30 mouse cellular contexts compared by ENCODE assay signal in genomic region chr13:43987338-43987737, GRCm38 (mm10).
DNase-seq lines count a peak whose midpoint lies in the region; ATAC-seq and TF ChIP-seq lines count a peak whose summit lies in the region.
"Had no signal": no experiment of that assay in that cellular context is flagged by ENCODE, and none has a peak within 500 bp of the region (broad histone marks: within the 10 kb centered on the region; RNA-seq: fewer than 3 reads in every experiment).

No protein-coding gene starts in this region.

- no peak overlapping the region for H3K4me3 ChIP-seq in forebrain, embryonic 12.5 days (replicated peaks)
- H3K4me3 ChIP-seq in forebrain, embryonic 16.5 days (replicated peaks; ENCODE audit: low read length), result no peak overlapping the region
- no peak overlapping the region for H3K4me3 ChIP-seq in hindbrain, embryonic 11.5 days (ENCODE audit: low read depth, low read length)
- no peak overlapping the region for H3K4me3 ChIP-seq in hindbrain, embryonic 12.5 days
- no peak overlapping the region for H3K4me3 ChIP-seq in midbrain, embryonic 14.5 days (replicated peaks; ENCODE audit: low read depth, low read length)
- H3K4me3 ChIP-seq in midbrain, postnatal 0 days (ENCODE audit: low read depth, low read length), result no peak overlapping the region
- H3K4me3 ChIP-seq: embryonic facial prominence, embryonic 13.5 days; erythroblast, embryonic 14.5 days; gastrocnemius, adult 2 months; heart, adult 2 months; hindbrain, embryonic 15.5 days; intestine, embryonic 15.5 days; layer of hippocampus, adult 2 months; midbrain, embryonic 12.5 days had no signal

- TF ChIP-seq CTCF in midbrain, postnatal 0 days (IDR thresholded peaks at IDR 0.05), result no peak

- DNase-seq in hindbrain, embryonic 11.5 days (ENCODE audit: low spot score), result peak; percentile 23
- DNase-seq in midbrain, embryonic 14.5 days, result peak; percentile 12
- DNase-seq in midbrain, postnatal 0 days (ENCODE audit: low spot score), result no peak
- DNase-seq in retina, postnatal 1 day, result peak; percentile 45
- no peak for DNase-seq in frontal cortex, postnatal 14 days (ENCODE audit: low spot score in 2 of 2)
- DNase-seq: adrenal gland, postnatal 14 days; cerebellum, adult 11-12 months; cerebellum, adult 9-11 months; embryo, embryonic 11 days; gastrocnemius, adult 2 months; gastrocnemius, postnatal 36 days; heart, adult 2 months; heart, postnatal 14 days; kidney, adult 2 months; kidney, postnatal 36 days; left cerebral cortex, postnatal 4 days; liver; lung, embryonic 14.5 days; lung, postnatal 14 days; thymus, postnatal 4 days had no signal

- 8% methylated on average over 6 of the region's 6 CpGs for WGBS in forebrain, embryonic 12.5 days
- WGBS in forebrain, embryonic 16.5 days, result 11% methylated on average over 6 of the region's 6 CpGs
- 21% methylated on average over 6 of the region's 6 CpGs for WGBS in hindbrain, embryonic 11.5 days
- WGBS in hindbrain, embryonic 12.5 days, result 8% methylated on average over 6 of the region's 6 CpGs
- 7% methylated on average over 6 of the region's 6 CpGs for WGBS in midbrain, embryonic 14.5 days
- WGBS in midbrain, postnatal 0 days, result 25% methylated on average over 6 of the region's 6 CpGs

- no peak for ATAC-seq in forebrain, embryonic 12.5 days (ENCODE audit: low FRiP score)
- no peak for ATAC-seq in forebrain, embryonic 16.5 days
- ATAC-seq in hindbrain, embryonic 11.5 days (ENCODE audit: low FRiP score), result no peak
- no peak for ATAC-seq in hindbrain, embryonic 12.5 days (ENCODE audit: low FRiP score)
- ATAC-seq in midbrain, embryonic 14.5 days (ENCODE audit: low FRiP score, low TSS enrichment), result no peak
- ATAC-seq in midbrain, postnatal 0 days (ENCODE audit: low FRiP score), result no peak
- ATAC-seq: intestine, embryonic 15.5 days had no signal

- no peak overlapping the region for H3K4me2 ChIP-seq in forebrain, embryonic 12.5 days
- H3K4me2 ChIP-seq in forebrain, embryonic 16.5 days (ENCODE audit: low read length), result no peak overlapping the region
- H3K4me2 ChIP-seq in hindbrain, embryonic 11.5 days (replicated peaks; ENCODE audit: low read depth, low read length), result no peak overlapping the region
- H3K4me2 ChIP-seq in hindbrain, embryonic 12.5 days (replicated peaks), result no peak overlapping the region
- H3K4me2 ChIP-seq in midbrain, embryonic 14.5 days (ENCODE audit: low read length), result no peak overlapping the region
- H3K4me2 ChIP-seq in midbrain, postnatal 0 days (ENCODE audit: low read depth, low read length, poor library complexity, severe bottlenecking), result no peak overlapping the region
- H3K4me2 ChIP-seq: embryonic facial prominence, embryonic 13.5 days; hindbrain, embryonic 15.5 days; intestine, embryonic 15.5 days; lung, embryonic 14.5 days; midbrain, embryonic 12.5 days had no signal

- H3K9ac ChIP-seq in forebrain, embryonic 12.5 days, result no peak overlapping the region
- H3K9ac ChIP-seq in forebrain, embryonic 16.5 days (replicated peaks; ENCODE audit: low read depth, low read length), result no peak overlapping the region
- H3K9ac ChIP-seq in hindbrain, embryonic 11.5 days (ENCODE audit: low read depth, low read length), result no peak overlapping the region
- no peak overlapping the region for H3K9ac ChIP-seq in hindbrain, embryonic 12.5 days
- no peak overlapping the region for H3K9ac ChIP-seq in midbrain, embryonic 14.5 days (replicated peaks; ENCODE audit: low read length)
- H3K9ac ChIP-seq in midbrain, postnatal 0 days (replicated peaks; ENCODE audit: low read length, poor library complexity, severe bottlenecking), result no peak overlapping the region
- H3K9ac ChIP-seq: embryonic facial prominence, embryonic 13.5 days; hindbrain, embryonic 15.5 days; intestine, embryonic 15.5 days; liver, embryonic 14.5 days; lung, embryonic 14.5 days; midbrain, embryonic 12.5 days had no signal

- H3K27ac ChIP-seq in forebrain, embryonic 12.5 days, result peak overlapping the region; percentile 50; the same call in 1 of the 2 replicates
- H3K27ac ChIP-seq in forebrain, embryonic 16.5 days (ENCODE audit: low read length), result no peak overlapping the region
- no peak overlapping the region for H3K27ac ChIP-seq in hindbrain, embryonic 11.5 days (ENCODE audit: low read depth, low read length)
- H3K27ac ChIP-seq in hindbrain, embryonic 12.5 days, result no peak overlapping the region
- no peak overlapping the region for H3K27ac ChIP-seq in midbrain, embryonic 14.5 days (replicated peaks; ENCODE audit: low read depth, low read length)
- H3K27ac ChIP-seq in midbrain, postnatal 0 days (ENCODE audit: low read depth, low read length), result no peak overlapping the region
- H3K27ac ChIP-seq: embryonic facial prominence, embryonic 13.5 days; gastrocnemius, adult 2 months; heart, adult 2 months; hindbrain, embryonic 15.5 days; intestine, embryonic 15.5 days; layer of hippocampus, adult 2 months; liver, embryonic 14.5 days; midbrain, embryonic 12.5 days had no signal

- no peaks in the 10 kb centered on the region for H3K27me3 ChIP-seq in forebrain, embryonic 12.5 days
- no peaks in the 10 kb centered on the region for H3K27me3 ChIP-seq in forebrain, embryonic 16.5 days (replicated peaks; ENCODE audit: control insufficient read depth, insufficient read depth, low read length)
- H3K27me3 ChIP-seq in hindbrain, embryonic 11.5 days (ENCODE audit: control insufficient read depth, insufficient read depth, low read length), result no peaks in the 10 kb centered on the region
- H3K27me3 ChIP-seq in hindbrain, embryonic 12.5 days, result peaks cover 7% of the 10 kb centered on the region
- no peaks in the 10 kb centered on the region for H3K27me3 ChIP-seq in midbrain, embryonic 14.5 days (ENCODE audit: control insufficient read depth, insufficient read depth, low read length)
- H3K27me3 ChIP-seq in midbrain, postnatal 0 days (ENCODE audit: insufficient read depth, low read length), result no peaks in the 10 kb centered on the region
- H3K27me3 ChIP-seq: embryonic facial prominence, embryonic 13.5 days; hindbrain, embryonic 15.5 days; intestine, embryonic 15.5 days had no signal

- peaks cover 28% of the 10 kb centered on the region for H3K4me1 ChIP-seq in forebrain, embryonic 12.5 days
- H3K4me1 ChIP-seq in forebrain, embryonic 16.5 days (replicated peaks; ENCODE audit: control insufficient read depth, insufficient read depth, low read length), result peaks cover 17% of the 10 kb centered on the region
- 0 out of 2 replicates have a peak, but pooled peaks cover 3% of the 10 kb centered on the region for H3K4me1 ChIP-seq in hindbrain, embryonic 11.5 days (replicated peaks; ENCODE audit: control insufficient read depth, insufficient read depth, low read length)
- peaks cover 21% of the 10 kb centered on the region for H3K4me1 ChIP-seq in hindbrain, embryonic 12.5 days
- H3K4me1 ChIP-seq in midbrain, embryonic 14.5 days (ENCODE audit: control insufficient read depth, insufficient read depth, low read length), result peaks cover 17% of the 10 kb centered on the region
- H3K4me1 ChIP-seq in midbrain, postnatal 0 days (ENCODE audit: insufficient read depth, low read length), result no peaks in the 10 kb centered on the region

- no peaks in the 10 kb centered on the region for H3K36me3 ChIP-seq in forebrain, embryonic 12.5 days (replicated peaks)
- H3K36me3 ChIP-seq in forebrain, embryonic 16.5 days (ENCODE audit: control insufficient read depth, insufficient read depth), result no peaks in the 10 kb centered on the region
- H3K36me3 ChIP-seq in hindbrain, embryonic 11.5 days (ENCODE audit: control insufficient read depth, insufficient read depth, low read length), result no peaks in the 10 kb centered on the region
- no peaks in the 10 kb centered on the region for H3K36me3 ChIP-seq in hindbrain, embryonic 12.5 days
- no peaks in the 10 kb centered on the region for H3K36me3 ChIP-seq in midbrain, embryonic 14.5 days (ENCODE audit: control insufficient read depth, insufficient read depth, low read length)
- H3K36me3 ChIP-seq in midbrain, postnatal 0 days (ENCODE audit: insufficient read depth, low read length), result no peaks in the 10 kb centered on the region
- H3K36me3 ChIP-seq: embryonic facial prominence, embryonic 13.5 days; hindbrain, embryonic 15.5 days; intestine, embryonic 15.5 days; midbrain, embryonic 12.5 days had no signal

- no peaks in the 10 kb centered on the region for H3K9me3 ChIP-seq in forebrain, embryonic 12.5 days
- no peaks in the 10 kb centered on the region for H3K9me3 ChIP-seq in forebrain, embryonic 16.5 days (ENCODE audit: control insufficient read depth, low read length)
- H3K9me3 ChIP-seq in hindbrain, embryonic 11.5 days (ENCODE audit: control insufficient read depth, low read length), result no peaks in the 10 kb centered on the region
- H3K9me3 ChIP-seq in hindbrain, embryonic 12.5 days (replicated peaks), result no peaks in the 10 kb centered on the region
- no peaks in the 10 kb centered on the region for H3K9me3 ChIP-seq in midbrain, embryonic 14.5 days (ENCODE audit: control insufficient read depth, low read length)
- no peaks in the 10 kb centered on the region for H3K9me3 ChIP-seq in midbrain, postnatal 0 days (ENCODE audit: low read length)
- H3K9me3 ChIP-seq: embryonic facial prominence, embryonic 13.5 days; hindbrain, embryonic 15.5 days; intestine, embryonic 15.5 days; midbrain, embryonic 12.5 days had no signal

Comparison
In these comparisons a context has a peak if more than half of its experiments do, and no peak if none do; other contexts are left out.
1. DNase-seq: peak in hindbrain, embryonic 11.5 days (single experiment), midbrain, embryonic 14.5 days (single experiment) and retina, postnatal 1 day (single experiment); none in midbrain, postnatal 0 days (single experiment) and frontal cortex, postnatal 14 days (0 of 2).